Mouse (Mus musculus) C2C12 (cell line): ENCODE measurements around the gene Gm45234. TPM values are rescaled to one million over a fixed set of nuclear protein-coding genes. Genes with fewer than 3 reads are reported as not detected.
A peak's percentile ranks its signal among the peaks of the same experiment; 100 is the strongest.

ENCODE experiments used
- H3K27me3 ChIP-seq: one replicate; pipeline ENCODE4 v1.6.1; 2011; ENCODE audit not compliant: control insufficient read depth, insufficient read depth, insufficient read length
- H3K36me3 ChIP-seq: one replicate; pipeline ENCODE4 v1.6.1; 2011; ENCODE audit not compliant: control insufficient read depth, insufficient read depth
- H3K4me3 ChIP-seq: one replicate; pipeline ENCODE4 v1.5.1; 2011; ENCODE audit warnings: mild to moderate bottlenecking, control low read depth; ENCODE audit not compliant: poor library complexity, insufficient read depth, severe bottlenecking
- H3K79me2 ChIP-seq: one replicate; pipeline ENCODE4 v1.6.1; 2011; ENCODE audit not compliant: control insufficient read depth, insufficient read depth
- H3K79me3 ChIP-seq: one replicate; pipeline ENCODE4 v1.6.1; 2011; ENCODE audit warnings: low read depth, control low read depth
- H3ac ChIP-seq: one replicate; pipeline ENCODE3; 2011; ENCODE audit warnings: low read depth; ENCODE audit not compliant: control insufficient read depth, insufficient read length
- CEBPB ChIP-seq: IDR thresholded peaks from one replicate; pipeline ENCODE4 v1.6.1; 2011; ENCODE audit warnings: low read depth, mild to moderate bottlenecking, control low read depth, moderate library complexity
- CTCF ChIP-seq: IDR thresholded peaks from one replicate; pipeline ENCODE4 v1.5.1; 2011; ENCODE audit not compliant: control insufficient read depth, insufficient read depth, insufficient read length
- FOSL1 ChIP-seq: IDR thresholded peaks from one replicate; pipeline ENCODE4 v1.8.0; 2011; ENCODE audit warnings: mild to moderate bottlenecking, low read length; ENCODE audit not compliant: poor library complexity, insufficient read depth, severe bottlenecking
- MAX ChIP-seq: IDR thresholded peaks from one replicate; pipeline ENCODE4 v1.6.1; 2011; ENCODE audit warnings: mild to moderate bottlenecking, control low read depth
- MYOD1 ChIP-seq: IDR thresholded peaks from one replicate; pipeline ENCODE4 v1.6.1; 2011; ENCODE audit warnings: low read depth; ENCODE audit not compliant: control insufficient read depth, insufficient read length
- MYOG ChIP-seq: IDR thresholded peaks from one replicate; pipeline ENCODE4 v1.6.1; 2011; ENCODE audit not compliant: control insufficient read depth, insufficient read length; ENCODE audit errors: extremely low read depth
- USF1 ChIP-seq: IDR thresholded peaks from one replicate; pipeline ENCODE4 v1.6.1; 2011; ENCODE audit warnings: low read depth, mild to moderate bottlenecking, control low read depth, moderate library complexity
- polyA plus RNA-seq: library from polyadenylated mRNA; unstranded; fragments of >200 nt; fragmentation: generic; extraction: Trizol; gene quantifications from one replicate; pipeline ENCODE4 v1.2.1, GENCODE M21; 2012; ENCODE audit warnings: missing spikeins

Gm45234 gene
- polyA plus RNA-seq, 1 experiment, result not detected

GRCm38 (mm10) chr6:124769101-124769765, 13.4 kb upstream of the Gm45234 start, which contains the start of gene Eno2:
Gene Eno2, minus strand, starts transcription at chr6:124769673.
- TF ChIP-seq CTCF (no peak), CEBPB (no peak), FOSL1 (no peak), MAX (no peak), MYOG (no peak), MYOD1 (no peak), USF1 (no peak)
- no peaks in the 10 kb centered on the region for H3K79me2 ChIP-seq
- no peaks in the 10 kb centered on the region for H3K36me3 ChIP-seq
- no peaks in the 10 kb centered on the region for H3K27me3 ChIP-seq
- no peaks in the 10 kb centered on the region for H3K79me3 ChIP-seq
- H3ac ChIP-seq, result peak within 1 kb of the TSS; percentile 66
- H3K4me3 ChIP-seq, result peak within 1 kb of the TSS; percentile 29

GRCm38 (mm10) chr6:124768704-124769044, 12.9 kb upstream of the Gm45234 start:
- H3K27me3 ChIP-seq, result no peaks in the 10 kb centered on the region

DNA sequence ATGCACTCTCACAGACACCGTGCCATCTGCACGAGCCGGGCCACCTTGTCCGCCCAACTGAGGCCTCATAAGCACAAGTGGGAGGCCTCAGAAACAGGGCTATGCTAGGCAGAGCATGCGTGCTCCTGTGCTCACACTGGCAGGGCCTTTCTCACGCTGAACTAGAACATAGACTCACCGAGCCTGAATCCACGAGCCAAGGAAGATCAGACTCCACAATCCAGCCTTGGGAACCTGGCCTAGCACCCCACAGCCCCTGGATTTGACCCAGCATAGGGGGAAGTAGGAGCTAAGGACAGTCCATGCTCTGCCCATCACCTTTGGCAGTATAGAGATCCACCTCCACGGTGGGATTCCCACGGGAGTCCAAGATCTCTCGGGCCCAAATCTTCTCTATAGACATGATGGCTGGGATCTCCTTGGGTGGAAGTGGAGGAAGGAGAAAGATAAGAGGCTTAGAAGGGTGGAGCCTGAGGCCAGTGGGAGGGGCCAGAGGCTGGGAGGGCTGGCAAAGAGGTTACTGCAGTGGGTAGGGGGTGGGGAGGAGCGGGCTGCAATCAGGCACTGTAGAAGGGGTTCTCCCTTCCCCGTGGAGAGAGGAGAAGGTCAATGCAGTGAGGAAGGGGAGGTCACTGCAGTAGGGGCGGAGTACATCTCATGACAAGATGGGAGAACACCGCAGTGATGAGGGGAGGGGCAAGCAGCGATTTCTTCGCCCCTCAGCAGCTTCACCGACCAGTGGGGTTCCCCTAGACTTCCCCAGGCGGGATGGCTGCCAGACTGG, 12.3 kb upstream of the Gm45234 start:
- H3K79me2 ChIP-seq, result no peaks in the 10 kb centered on the region
- TF ChIP-seq USF1 (no peak), MYOG (no peak), MAX (no peak), CTCF (no peak), CEBPB (no peak), MYOD1 (no peak), FOSL1 (no peak)
- H3K79me3 ChIP-seq, result no peaks in the 10 kb centered on the region
- H3K27me3 ChIP-seq, result no peaks in the 10 kb centered on the region
- H3K4me3 ChIP-seq, result no peak overlapping the region
- no peaks in the 10 kb centered on the region for H3K36me3 ChIP-seq
- no peak overlapping the region for H3ac ChIP-seq

More at GRCm38 (mm10) chr6:124768704-124769044, 12.9 kb upstream of the Gm45234 start:
- no peaks in the 10 kb centered on the region for H3K79me2 ChIP-seq
- no peak overlapping the region for H3ac ChIP-seq
- peak overlapping the region; percentile 29 for H3K4me3 ChIP-seq
- TF ChIP-seq CTCF (no peak), USF1 (no peak), CEBPB (no peak), MYOG (no peak), MYOD1 (no peak), FOSL1 (no peak)
- no peaks in the 10 kb centered on the region for H3K36me3 ChIP-seq
- H3K79me3 ChIP-seq, result no peaks in the 10 kb centered on the region

DNA sequence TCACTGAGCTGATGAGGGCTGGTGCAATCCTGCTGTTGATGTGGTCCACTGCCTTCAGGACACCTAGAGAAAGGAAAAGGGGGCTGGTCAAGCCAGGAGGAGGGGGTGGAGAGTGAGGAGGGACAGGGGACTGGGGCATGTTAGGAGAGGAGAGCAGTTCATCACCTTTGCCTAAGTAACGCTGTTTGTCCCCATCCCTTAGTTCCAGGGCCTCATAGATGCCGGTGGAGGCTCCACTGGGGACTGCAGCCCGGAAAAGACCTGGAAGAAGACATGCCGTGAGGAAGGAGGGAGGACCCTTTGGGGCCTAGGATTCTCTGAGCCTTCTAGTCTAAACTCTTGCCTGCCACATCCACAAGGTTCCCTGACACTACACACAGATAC, 11.7 kb upstream of the Gm45234 start:
- H3K4me3 ChIP-seq, result no peak overlapping the region
- H3K36me3 ChIP-seq, result no peaks in the 10 kb centered on the region
- no peaks in the 10 kb centered on the region for H3K27me3 ChIP-seq
- no peaks in the 10 kb centered on the region for H3K79me2 ChIP-seq
- no peak overlapping the region for H3ac ChIP-seq
- no peak for TF ChIP-seq MAX
- TF ChIP-seq MYOD1, result no peak
- no peak for TF ChIP-seq MYOG
- no peak for TF ChIP-seq CEBPB
- TF ChIP-seq CTCF, result no peak
- no peak for TF ChIP-seq FOSL1
- H3K79me3 ChIP-seq, result no peaks in the 10 kb centered on the region

- no peak for TF ChIP-seq CTCF
- TF ChIP-seq MYOD1, result no peak
- no peak for TF ChIP-seq MYOG
- no peak for TF ChIP-seq MAX
- TF ChIP-seq CEBPB, result no peak
- no peak for TF ChIP-seq USF1
- no peak for TF ChIP-seq FOSL1
- no peaks in the 10 kb centered on the region for H3K79me3 ChIP-seq
- H3K27me3 ChIP-seq, result no peaks in the 10 kb centered on the region
- H3K4me3 ChIP-seq, result no peak overlapping the region
- no peak overlapping the region for H3ac ChIP-seq
- no peaks in the 10 kb centered on the region for H3K79me2 ChIP-seq
- H3K36me3 ChIP-seq, result no peaks in the 10 kb centered on the region
These were observed 10.1 kb upstream of the Gm45234 start for GRCm38 (mm10) chr6:124765951-124766350.
